Mouse (Mus musculus): ENCODE results near the gene Hdac9. TPM values are rescaled to one million over a fixed set of nuclear protein-coding genes. Genes with fewer than 3 reads are reported as not detected.
A peak's percentile ranks its signal among the peaks of the same experiment; 100 is the strongest.

Gene Hdac9
- polyA plus RNA-seq (2016; fragmentation: Nextera tagmentation; extraction: Ambion mirVana): 7.5 and 8.8 TPM in 2 replicates

DNA sequence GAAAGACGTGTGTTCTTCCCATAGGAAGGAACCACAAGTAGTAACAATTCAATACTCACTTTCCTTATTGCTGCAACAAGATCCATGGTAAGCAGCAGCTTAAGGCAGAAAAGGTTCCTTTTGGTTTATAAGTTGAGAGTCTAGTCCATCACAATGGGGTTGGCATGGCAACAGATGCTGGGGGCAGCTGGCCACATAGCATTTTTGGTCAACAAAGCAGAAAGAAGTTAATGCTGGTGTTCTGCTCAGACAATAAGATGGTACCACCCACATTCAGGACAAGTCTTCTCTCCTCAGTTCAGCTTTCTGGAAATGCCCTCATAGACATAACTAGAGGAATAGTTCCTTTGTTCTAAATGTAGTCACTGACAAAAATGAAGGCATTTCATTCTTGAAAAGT is at the start of gene Hdac9:
Gene Hdac9 (minus strand): TSS at position 101 of the 400 bp plus-strand sequence.
- 23% methylated on average over 1 of the region's 1 CpGs for WGBS
- ATAC-seq (ENCODE audit: low FRiP score, low read depth): no peak
- H3K4me2 ChIP-seq (replicated peaks): no peak within 1 kb of the TSS

DNA sequence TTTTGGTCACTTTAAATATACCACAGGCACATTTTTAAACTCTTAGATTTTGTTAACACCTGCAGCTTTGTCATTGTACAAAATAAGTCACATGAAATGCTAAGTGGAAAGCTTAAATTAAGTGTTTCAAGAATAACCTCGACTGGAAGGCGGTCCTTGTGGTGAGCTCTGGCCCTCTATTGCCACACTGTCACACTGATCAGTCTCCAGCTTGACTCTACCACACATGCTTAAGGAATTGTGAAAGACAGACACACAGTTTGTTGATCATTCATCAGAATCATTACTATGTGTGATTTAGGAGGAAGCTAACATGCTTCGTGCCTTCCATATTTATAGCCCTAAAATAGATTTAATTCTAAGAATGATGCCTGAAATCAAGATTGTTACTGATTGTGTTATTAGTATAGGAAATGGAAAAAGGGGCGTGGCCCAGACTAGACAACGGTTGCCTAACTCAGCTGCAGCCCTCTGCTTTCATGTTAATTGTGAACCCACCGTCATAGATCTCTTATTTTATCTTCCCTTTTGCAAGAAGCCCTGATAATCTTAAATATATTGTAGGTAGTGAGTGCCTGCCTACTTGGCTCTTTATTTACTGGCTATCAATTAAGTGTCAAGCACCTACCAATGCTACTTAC is 32.3 kb upstream of the Hdac9 start:
- WGBS: 85% methylated on average over 6 of the region's 6 CpGs

More for the DNA sequence above, at the start of gene Hdac9:
- Histone ChIP-seq H3K27ac (no peak within 1 kb of the TSS), H3K9me3 (no peaks in the 10 kb centered on the region), H3K4me1 (no peaks in the 10 kb centered on the region), H3K36me3 (no peaks in the 10 kb centered on the region), H3K27me3 (replicated peaks) (no peaks in the 10 kb centered on the region), H3K4me3 (no peak within 1 kb of the TSS), H3K9ac (no peak within 1 kb of the TSS)

DNA sequence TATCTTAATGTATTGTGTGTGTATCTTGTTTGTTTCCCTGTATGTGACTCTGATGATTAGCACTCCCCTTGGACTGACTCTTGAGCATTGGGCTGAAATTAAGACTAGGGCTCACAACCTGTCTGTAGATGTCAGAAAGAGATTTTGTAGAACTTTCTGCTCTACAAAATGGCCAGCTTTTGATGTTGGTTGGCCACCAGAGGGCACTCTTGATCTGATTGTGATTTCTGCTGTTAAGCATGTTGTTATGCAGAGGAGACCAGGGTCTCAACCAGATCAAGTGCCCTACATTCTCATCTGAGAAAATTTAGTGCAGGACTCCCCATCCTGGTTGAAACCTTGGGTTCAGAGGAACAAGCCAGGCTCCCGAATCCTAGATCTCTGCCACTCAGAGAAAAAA is 21.0 kb upstream of the Hdac9 start:
- H3K9ac ChIP-seq: no peak overlapping the region
- no peak for ATAC-seq (ENCODE audit: low FRiP score, low read depth)
- H3K27ac ChIP-seq: no peak overlapping the region
- H3K4me1 ChIP-seq: no peaks in the 10 kb centered on the region
- H3K27me3 ChIP-seq (replicated peaks): no peaks in the 10 kb centered on the region
- H3K36me3 ChIP-seq: no peaks in the 10 kb centered on the region
- H3K4me2 ChIP-seq (replicated peaks): no peak overlapping the region
- WGBS: 90% methylated on average over 1 of the region's 1 CpGs
- H3K9me3 ChIP-seq: no peaks in the 10 kb centered on the region
- H3K4me3 ChIP-seq: no peak overlapping the region

More for the DNA sequence above, 32.3 kb upstream of the Hdac9 start:
- no peaks in the 10 kb centered on the region for H3K36me3 ChIP-seq
- no peaks in the 10 kb centered on the region for H3K4me1 ChIP-seq
- ATAC-seq (ENCODE audit: low FRiP score, low read depth): no peak
- H3K4me3 ChIP-seq: no peak overlapping the region
- no peak overlapping the region for H3K9ac ChIP-seq
- no peaks in the 10 kb centered on the region for H3K9me3 ChIP-seq
- no peaks in the 10 kb centered on the region for H3K27me3 ChIP-seq (replicated peaks)
- H3K4me2 ChIP-seq (replicated peaks): no peak overlapping the region
- no peak overlapping the region for H3K27ac ChIP-seq

DNA sequence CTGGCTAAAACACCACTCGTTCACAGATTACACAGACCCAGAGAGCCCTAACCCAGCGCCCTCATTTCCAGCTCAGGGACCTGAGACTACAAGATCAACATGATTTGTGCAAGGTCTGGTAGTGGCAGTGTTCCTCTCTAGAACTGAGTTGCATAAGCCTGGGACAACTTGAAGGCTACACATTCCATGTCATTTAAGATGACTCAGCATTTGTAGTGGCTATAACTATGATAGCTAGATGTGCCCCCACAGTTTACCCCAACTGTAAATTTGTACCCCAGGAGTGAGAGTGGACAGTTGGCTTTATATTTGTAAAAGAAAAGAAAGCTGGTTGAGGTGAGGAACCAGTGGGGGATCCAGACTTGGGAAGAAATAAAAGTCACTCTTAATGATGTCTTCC is 8.9 kb downstream of the Hdac9 start:
- Histone ChIP-seq H3K4me1 (no peaks in the 10 kb centered on the region), H3K36me3 (no peaks in the 10 kb centered on the region), H3K27me3 (replicated peaks) (peaks cover 15% of the 10 kb centered on the region), H3K9ac (no peak overlapping the region), H3K4me3 (no peak overlapping the region), H3K9me3 (no peaks in the 10 kb centered on the region), H3K27ac (no peak overlapping the region), H3K4me2 (replicated peaks) (0 out of 2 replicates have a peak overlapping the region, but pooled peaks have one; percentile 92)
- WGBS: 62% methylated on average over 2 of the region's 2 CpGs
- ATAC-seq (ENCODE audit: low FRiP score, low read depth): no peak

DNA sequence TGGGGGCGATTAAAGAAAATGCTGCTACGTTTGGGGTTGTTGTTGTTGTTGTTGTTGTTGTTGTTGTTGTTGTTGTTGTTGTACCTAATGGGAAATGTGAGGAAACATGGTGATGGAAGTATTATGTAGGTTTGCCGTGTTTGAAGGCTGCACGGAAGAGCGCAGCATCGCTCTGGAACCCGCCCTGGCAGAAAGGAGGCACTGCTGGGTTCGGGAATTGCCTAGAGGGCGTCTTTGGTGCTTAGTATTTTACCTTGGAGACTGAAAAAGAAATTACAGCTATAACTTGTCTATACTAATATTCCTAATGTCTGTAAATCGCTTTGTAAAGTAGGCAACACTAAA is 9.4 kb downstream of the Hdac9 start:
- Histone ChIP-seq H3K4me1 (no peaks in the 10 kb centered on the region), H3K4me2 (replicated peaks) (peak overlapping the region; percentile 92), H3K27me3 (replicated peaks) (peaks cover 15% of the 10 kb centered on the region), H3K9ac (peak overlapping the region; percentile 61), H3K9me3 (no peaks in the 10 kb centered on the region), H3K36me3 (no peaks in the 10 kb centered on the region), H3K4me3 (peak overlapping the region; percentile 66), H3K27ac (no peak overlapping the region)
- WGBS: 2% methylated on average over 10 of the region's 10 CpGs
- ATAC-seq (ENCODE audit: low FRiP score, low read depth): peak; percentile 46

DNA sequence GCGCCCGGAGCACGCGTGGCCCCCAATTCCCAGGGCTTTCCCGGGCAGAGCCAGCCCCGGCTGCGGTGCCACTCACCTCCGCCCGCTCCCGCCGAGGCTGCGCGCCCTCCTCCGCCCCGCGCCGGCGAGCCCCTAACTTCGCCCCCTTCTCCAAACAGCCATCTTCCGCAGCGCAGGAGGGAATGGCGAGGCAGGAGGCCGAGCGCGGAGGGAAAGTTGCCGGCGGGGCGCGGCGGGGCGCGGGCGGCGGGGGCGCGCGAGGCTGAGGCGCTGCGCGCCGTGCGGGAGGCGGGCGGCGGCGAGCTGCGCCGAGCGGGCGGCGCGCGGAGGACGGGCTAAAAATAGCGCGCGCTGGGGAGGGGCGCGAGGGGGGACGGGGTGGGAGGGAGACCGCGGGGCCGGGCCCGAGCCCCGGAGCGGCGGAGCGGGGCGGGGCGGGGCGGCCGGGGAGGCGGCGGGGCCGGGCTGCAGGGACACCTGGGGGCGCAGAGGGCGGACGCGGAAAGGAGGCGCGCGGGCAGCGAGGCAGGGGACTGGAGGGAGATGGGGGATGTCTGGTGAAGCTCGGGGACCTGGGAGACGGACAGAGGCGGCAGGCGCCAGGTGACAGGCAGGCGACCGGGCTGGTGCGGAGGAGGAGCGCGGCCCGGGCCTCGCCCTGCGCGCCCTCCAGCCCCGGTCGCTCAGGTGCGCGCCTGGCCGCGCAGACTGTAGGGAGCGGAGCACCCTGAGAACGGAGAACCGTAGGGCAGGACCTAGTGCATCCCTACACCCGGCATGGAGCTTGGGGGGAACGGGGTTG is 10.0 kb downstream of the Hdac9 start:
- Histone ChIP-seq H3K9ac (peak overlapping the region; percentile 61), H3K9me3 (no peaks in the 10 kb centered on the region), H3K36me3 (no peaks in the 10 kb centered on the region), H3K4me1 (no peaks in the 10 kb centered on the region), H3K4me3 (peak overlapping the region; percentile 66), H3K4me2 (replicated peaks) (peak overlapping the region; percentile 92), H3K27me3 (replicated peaks) (peaks cover 15% of the 10 kb centered on the region), H3K27ac (no peak overlapping the region)
- peak; percentile 92 for ATAC-seq (ENCODE audit: low FRiP score, low read depth)
- under 1% methylated on average over 87 of the region's 107 CpGs for WGBS

DNA sequence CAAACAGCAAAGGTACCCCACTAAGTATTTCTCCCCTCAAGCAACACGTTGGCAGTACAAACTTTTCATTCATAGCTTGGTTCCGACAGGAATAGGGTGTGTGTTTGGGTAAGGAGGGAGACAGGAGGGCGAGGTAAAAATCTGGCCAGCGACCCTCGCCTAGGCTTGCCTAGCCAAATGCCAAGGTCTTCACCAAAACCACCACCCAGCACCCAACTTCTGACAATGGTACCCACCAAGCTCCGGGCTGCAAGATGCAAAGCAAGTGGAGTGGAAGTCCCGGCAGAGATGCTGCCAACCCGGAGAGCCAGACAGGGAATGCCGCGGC is 10.6 kb downstream of the Hdac9 start:
- Histone ChIP-seq H3K9me3 (no peaks in the 10 kb centered on the region), H3K4me1 (no peaks in the 10 kb centered on the region), H3K9ac (peak overlapping the region; percentile 61), H3K27me3 (replicated peaks) (peaks cover 15% of the 10 kb centered on the region), H3K27ac (no peak overlapping the region), H3K4me2 (replicated peaks) (peak overlapping the region; percentile 92), H3K4me3 (peak overlapping the region; percentile 66), H3K36me3 (no peaks in the 10 kb centered on the region)
- ATAC-seq (ENCODE audit: low FRiP score, low read depth): peak; percentile 13; the same call in 1 of the 2 replicates
- 0% methylated on average over 10 of the region's 10 CpGs for WGBS

DNA sequence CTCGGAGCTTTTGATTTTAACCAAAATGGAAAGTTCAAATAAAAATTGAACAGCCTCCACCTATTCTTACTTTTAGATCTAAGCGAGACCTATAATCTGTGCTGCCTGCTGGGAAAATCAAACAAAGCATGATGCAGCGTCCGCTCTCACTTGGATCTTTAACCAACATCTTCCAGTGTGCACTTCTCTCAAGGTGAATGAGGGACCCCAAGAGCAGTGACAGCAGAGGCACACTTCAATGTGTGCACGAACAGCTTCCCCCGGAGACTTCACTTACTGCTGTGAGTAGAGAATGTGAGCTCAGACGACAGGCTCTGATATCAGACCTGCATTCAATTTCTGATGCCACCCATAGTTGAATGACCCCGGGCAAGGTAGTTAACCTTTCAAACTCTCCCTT is 16.7 kb downstream of the Hdac9 start:
- no peak for ATAC-seq (ENCODE audit: low FRiP score, low read depth)
- Histone ChIP-seq H3K27me3 (replicated peaks) (peaks cover 5% of the 10 kb centered on the region), H3K4me2 (replicated peaks) (no peak overlapping the region), H3K27ac (no peak overlapping the region), H3K36me3 (no peaks in the 10 kb centered on the region), H3K9me3 (no peaks in the 10 kb centered on the region), H3K4me3 (no peak overlapping the region), H3K4me1 (no peaks in the 10 kb centered on the region), H3K9ac (no peak overlapping the region)
- WGBS: 73% methylated on average over 8 of the region's 8 CpGs

DNA sequence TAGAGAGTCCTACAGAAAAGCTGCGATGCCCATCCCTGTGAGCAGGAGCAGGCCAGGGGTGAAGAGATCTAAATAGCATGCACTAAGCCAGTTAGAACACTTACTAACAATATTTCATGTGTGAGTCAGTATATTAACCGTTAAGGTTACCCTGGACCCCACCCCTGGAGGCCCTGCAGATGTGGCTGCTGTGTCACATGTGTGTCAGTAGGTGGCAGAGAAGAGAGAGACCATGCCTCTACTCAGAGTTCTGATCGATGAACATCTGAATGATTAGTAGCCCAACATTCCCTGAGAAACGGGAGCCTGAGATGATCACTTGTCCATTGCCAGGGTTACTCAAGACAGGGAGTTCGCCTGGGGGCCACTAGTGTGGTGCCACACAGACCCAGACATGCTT is 22.0 kb downstream of the Hdac9 start:
- 78% methylated on average over 5 of the region's 5 CpGs for WGBS
- Histone ChIP-seq H3K9ac (no peak overlapping the region), H3K36me3 (no peaks in the 10 kb centered on the region), H3K4me2 (replicated peaks) (no peak overlapping the region), H3K4me1 (no peaks in the 10 kb centered on the region), H3K9me3 (no peaks in the 10 kb centered on the region), H3K27ac (no peak overlapping the region), H3K4me3 (no peak overlapping the region), H3K27me3 (replicated peaks) (no peaks in the 10 kb centered on the region)
- no peak for ATAC-seq (ENCODE audit: low FRiP score, low read depth)

DNA sequence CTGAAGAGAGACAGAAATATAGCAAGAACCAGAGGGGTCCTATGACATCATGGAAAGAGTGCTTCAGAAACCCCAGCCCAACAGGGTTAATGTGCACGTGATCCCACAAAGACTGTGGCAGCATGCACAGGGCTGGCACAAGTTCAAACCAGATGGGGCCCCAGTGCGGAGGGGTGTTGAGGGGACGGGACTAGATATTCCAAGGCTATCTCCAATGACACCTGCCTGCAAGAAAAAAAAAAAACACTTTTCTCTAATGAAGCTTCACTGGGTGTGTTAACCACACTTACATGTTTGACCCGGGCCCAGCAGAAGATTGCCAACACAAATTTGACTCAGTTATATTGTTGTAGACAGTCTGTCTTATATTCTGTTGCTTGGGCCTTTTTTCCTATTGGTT is 28.2 kb downstream of the Hdac9 start:
- no peak for ATAC-seq (ENCODE audit: low FRiP score, low read depth)
- WGBS: 92% methylated on average over 4 of the region's 4 CpGs
- Histone ChIP-seq H3K4me3 (no peak overlapping the region), H3K4me1 (no peaks in the 10 kb centered on the region), H3K9ac (no peak overlapping the region), H3K9me3 (0 out of 2 replicates have a peak, but pooled peaks cover 5% of the 10 kb centered on the region), H3K27ac (no peak overlapping the region), H3K36me3 (no peaks in the 10 kb centered on the region), H3K27me3 (replicated peaks) (no peaks in the 10 kb centered on the region), H3K4me2 (replicated peaks) (no peak overlapping the region)

DNA sequence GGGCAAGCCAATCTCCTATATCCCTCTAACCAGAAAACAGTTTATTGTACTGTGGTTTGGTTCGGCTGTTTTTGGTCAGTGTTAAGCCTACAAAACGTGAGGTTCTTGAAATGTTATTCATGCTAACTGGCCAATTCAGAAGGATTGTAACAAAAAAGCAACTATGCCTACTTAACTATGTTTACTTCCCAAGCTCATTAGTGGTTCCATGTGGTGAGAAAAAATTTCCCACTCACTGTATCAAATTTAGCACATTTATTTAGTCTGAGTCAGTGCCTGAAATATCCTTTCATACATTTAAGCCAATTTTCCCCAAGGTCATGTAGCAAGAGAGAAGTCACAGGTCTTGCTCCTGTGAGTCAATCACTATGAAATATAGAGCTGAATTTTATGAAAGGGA is 42.0 kb downstream of the Hdac9 start:
- WGBS: 76% methylated on average over 2 of the region's 2 CpGs
- Histone ChIP-seq H3K4me2 (replicated peaks) (no peak overlapping the region), H3K27me3 (replicated peaks) (no peaks in the 10 kb centered on the region), H3K36me3 (no peaks in the 10 kb centered on the region), H3K27ac (no peak overlapping the region), H3K9ac (no peak overlapping the region), H3K9me3 (no peaks in the 10 kb centered on the region), H3K4me3 (no peak overlapping the region), H3K4me1 (no peaks in the 10 kb centered on the region)
- ATAC-seq (ENCODE audit: low FRiP score, low read depth): no peak

DNA sequence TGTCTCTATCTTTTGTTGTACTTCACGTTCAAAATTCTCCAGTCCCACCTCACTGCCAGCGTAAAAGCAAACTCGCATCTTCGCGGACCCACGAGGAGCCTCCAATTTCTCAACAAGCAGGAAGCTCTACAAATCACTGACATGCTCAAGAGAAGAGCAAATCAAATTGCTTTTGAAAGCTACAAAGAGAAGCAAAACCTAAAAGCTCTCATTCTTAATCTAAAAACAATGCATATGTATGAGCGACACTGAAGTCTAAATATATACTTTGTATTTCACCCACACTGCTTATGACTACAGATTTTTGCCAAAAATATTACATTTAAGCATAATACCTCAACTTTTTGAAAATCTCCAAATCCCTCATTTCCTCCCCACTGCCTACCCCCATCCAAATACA is 45.9 kb downstream of the Hdac9 start:
- no peak overlapping the region for H3K27ac ChIP-seq
- H3K4me3 ChIP-seq: no peak overlapping the region
- H3K36me3 ChIP-seq: no peaks in the 10 kb centered on the region
- no peaks in the 10 kb centered on the region for H3K27me3 ChIP-seq (replicated peaks)
- 60% methylated on average over 7 of the region's 7 CpGs for WGBS
- ATAC-seq (ENCODE audit: low FRiP score, low read depth): no peak
- no peaks in the 10 kb centered on the region for H3K9me3 ChIP-seq
- H3K4me2 ChIP-seq (replicated peaks): no peak overlapping the region
- no peak overlapping the region for H3K9ac ChIP-seq
- H3K4me1 ChIP-seq: no peaks in the 10 kb centered on the region

DNA sequence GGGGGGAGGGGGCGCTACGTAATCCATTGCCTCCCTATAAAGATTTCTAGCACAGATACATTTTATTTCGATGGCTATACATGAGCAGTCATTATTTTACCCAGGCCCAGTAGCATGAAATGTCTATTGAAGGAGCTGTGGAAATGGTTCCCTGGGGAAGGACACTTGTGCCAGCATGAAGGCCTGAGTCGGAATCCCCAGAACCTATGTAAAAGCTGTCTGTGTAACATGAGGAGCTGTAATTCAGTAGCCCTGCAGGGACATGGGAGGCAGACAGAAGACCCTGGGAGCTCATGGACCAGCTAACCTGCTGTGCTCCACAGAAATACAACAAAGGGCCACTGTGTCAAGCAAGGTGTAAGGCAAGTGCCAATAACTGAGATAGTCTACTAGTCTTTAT is 75.7 kb downstream of the Hdac9 start:
- 64% methylated on average over 4 of the region's 4 CpGs for WGBS
- ATAC-seq (ENCODE audit: low FRiP score, low read depth): peak; percentile 21; the same call in 1 of the 2 replicates
- no peak overlapping the region for H3K27ac ChIP-seq
- H3K27me3 ChIP-seq (replicated peaks): peaks cover 5% of the 10 kb centered on the region
- H3K9ac ChIP-seq: no peak overlapping the region
- H3K4me1 ChIP-seq: peaks cover 2% of the 10 kb centered on the region; the same call in 1 of the 2 replicates
- H3K4me3 ChIP-seq: no peak overlapping the region
- H3K4me2 ChIP-seq (replicated peaks): no peak overlapping the region
- no peaks in the 10 kb centered on the region for H3K36me3 ChIP-seq
- no peaks in the 10 kb centered on the region for H3K9me3 ChIP-seq
